Mouse (Mus musculus) CH12.LX (cell line): ENCODE results near the gene Timm29.
A peak's percentile ranks its signal among the peaks of the same experiment; 100 is the strongest.

Experiments used
- CTCF ChIP-seq, 2 experiments: IDR thresholded peaks in 1 of 2; conservative IDR thresholded peaks in 1 of 2; 2 replicates each; pipeline ENCODE4 v1.5.1; 2011 to 2012; ENCODE audit warnings: low read depth in 2 of 2, low read length in 2 of 2, improper control_type of control experiment in 1 of 2, inconsistent platforms in 1 of 2, mild to moderate bottlenecking in 1 of 2, moderate library complexity in 1 of 2
- EP300 ChIP-seq: IDR thresholded peaks from 2 replicates; pipeline ENCODE4 v1.6.1; 2011; ENCODE audit warnings: low read length, improper control_type of control experiment
- ZNF384 ChIP-seq: IDR thresholded peaks from 2 replicates; pipeline ENCODE4 v1.6.1; 2012; ENCODE audit warnings: low read depth, low read length, improper control_type of control experiment, inconsistent platforms

DNA sequence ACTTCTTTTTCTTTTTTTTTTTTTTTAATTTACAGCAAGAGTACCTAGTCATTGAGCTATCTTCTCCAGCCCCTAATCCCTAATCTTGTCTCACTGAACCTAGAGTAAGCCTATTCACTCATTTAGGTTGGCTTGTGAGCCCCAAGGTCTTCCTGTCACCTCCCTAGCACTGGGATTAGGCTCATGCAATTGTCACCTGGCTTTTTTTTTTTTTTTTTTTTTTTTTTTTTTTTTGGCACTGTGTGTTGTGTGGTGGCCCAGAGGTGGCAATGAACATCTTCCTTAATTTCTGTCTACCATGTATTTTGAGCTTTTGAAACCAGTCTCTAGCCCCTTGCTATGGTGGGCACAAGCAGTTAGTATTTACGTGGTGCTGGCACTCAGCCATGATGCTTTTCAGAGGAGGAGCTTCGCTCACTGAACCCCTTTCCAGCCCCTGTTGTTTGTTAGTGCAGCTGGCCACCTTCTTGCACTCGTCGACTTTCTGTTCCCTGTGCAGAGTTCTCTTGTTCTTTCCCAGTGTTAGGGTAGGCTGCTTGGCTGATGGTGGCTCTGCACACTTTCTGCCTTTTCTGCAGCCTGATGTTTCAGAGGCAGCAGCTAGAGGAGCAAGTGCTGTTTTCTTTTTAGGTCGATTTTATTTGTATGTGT lies 34.7 kb downstream of the Timm29 start:
- TF ChIP-seq ZNF384 = peak; percentile 58; the same call in 1 of the 2 replicates
- TF ChIP-seq CTCF (conservative IDR thresholded peaks at IDR 0.05 in 1 of 2, IDR thresholded peaks at IDR 0.05 in 1 of 2; ENCODE audit: low read depth in 2 of 2, low read length in 2 of 2) = no peak
- no peak for TF ChIP-seq EP300
